Comparison of ENCODE assay signal across 8 mouse cellular contexts in the genomic region with DNA sequence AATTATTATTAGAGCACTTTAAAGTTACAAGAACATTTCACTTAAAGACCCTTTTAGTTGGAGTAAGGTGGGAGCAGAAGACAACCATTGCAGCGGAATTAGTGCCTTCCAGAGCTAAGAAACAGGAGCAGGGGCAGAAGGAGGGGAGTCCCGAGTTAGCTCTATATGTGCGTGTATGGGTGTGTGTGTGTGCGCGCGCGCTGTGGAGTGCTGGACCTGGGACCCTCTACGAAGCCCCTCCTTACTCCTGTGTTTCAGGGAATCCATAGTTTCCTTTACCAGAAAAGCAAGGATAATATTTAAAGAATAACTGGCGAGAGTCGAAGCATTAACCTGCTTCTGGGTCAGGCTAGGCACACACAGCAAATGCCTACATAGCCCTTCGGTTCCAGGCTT. TPM values are rescaled to one million over a fixed set of nuclear protein-coding genes. Genes with fewer than 3 reads are reported as not detected.
DNase-seq lines count a peak whose midpoint lies in the region; ATAC-seq and TF ChIP-seq lines count a peak whose summit lies in the region.

No protein-coding gene starts in this region.

- 10% methylated on average over 11 of the region's 11 CpGs for WGBS in spleen, adult 2 months
- 3% methylated on average over 11 of the region's 11 CpGs for WGBS in hindbrain, postnatal 0 days
- WGBS in neural tube, embryonic 13.5 days: 7% methylated on average over 11 of the region's 11 CpGs

- H3K36me3 ChIP-seq in spleen, adult 2 months (ENCODE audit: control insufficient read depth, insufficient read depth, low read length): no peaks in the 10 kb centered on the region
- H3K36me3 ChIP-seq in hindbrain, postnatal 0 days (ENCODE audit: insufficient read depth, low read length): no peaks in the 10 kb centered on the region
- peaks cover 19% of the 10 kb centered on the region for H3K36me3 ChIP-seq in neural tube, embryonic 13.5 days

- ATAC-seq in hindbrain, postnatal 0 days: peak; percentile 63
- ATAC-seq in neural tube, embryonic 13.5 days (ENCODE audit: low read depth): peak; percentile 74

- TF ChIP-seq CTCF in spleen, adult 2 months (IDR thresholded peaks at IDR 0.05; ENCODE audit: extremely low read depth, insufficient read depth, insufficient read length, insufficient replicate concordance): no peak
- TF ChIP-seq CTCF in hindbrain, postnatal 0 days (IDR thresholded peaks at IDR 0.05; ENCODE audit: low read depth): no peak

- H3K27ac ChIP-seq in spleen, adult 2 months (ENCODE audit: insufficient read depth, low read length): peak overlapping the region; percentile 90; the same call in 1 of the 2 replicates
- H3K27ac ChIP-seq in hindbrain, postnatal 0 days: peak overlapping the region; percentile 85
- H3K27ac ChIP-seq in neural tube, embryonic 13.5 days (replicated peaks): peak overlapping the region; percentile 92

- H3K9me3 ChIP-seq in hindbrain, postnatal 0 days (ENCODE audit: low read length): no peaks in the 10 kb centered on the region
- peaks cover 7% of the 10 kb centered on the region; the same call in 1 of the 2 replicates for H3K9me3 ChIP-seq in neural tube, embryonic 13.5 days

- no peak for TF ChIP-seq POLR2A in spleen, adult 2 months (IDR thresholded peaks at IDR 0.05; ENCODE audit: low read depth, low read length)

- H3K4me2 ChIP-seq in hindbrain, postnatal 0 days (ENCODE audit: low read depth, low read length): peak overlapping the region; percentile 79
- peak overlapping the region; percentile 84 for H3K4me2 ChIP-seq in neural tube, embryonic 13.5 days

- peaks cover 10% of the 10 kb centered on the region; the same call in 1 of the 2 replicates for H3K4me1 ChIP-seq in spleen, adult 2 months (ENCODE audit: control insufficient read depth, insufficient read depth, insufficient read length)
- H3K4me1 ChIP-seq in hindbrain, postnatal 0 days (ENCODE audit: insufficient read depth, low read length): peaks cover 15% of the 10 kb centered on the region; the same call in 1 of the 2 replicates
- peaks cover 37% of the 10 kb centered on the region for H3K4me1 ChIP-seq in neural tube, embryonic 13.5 days (replicated peaks)

- no peaks in the 10 kb centered on the region for H3K27me3 ChIP-seq in spleen, adult 2 months (ENCODE audit: control insufficient read depth, insufficient read depth, low read length)
- H3K27me3 ChIP-seq in hindbrain, postnatal 0 days (ENCODE audit: insufficient read depth, low read length): no peaks in the 10 kb centered on the region
- no peaks in the 10 kb centered on the region for H3K27me3 ChIP-seq in neural tube, embryonic 13.5 days

- DNase-seq in gastrocnemius, adult 18-20 months (ENCODE audit: low spot score): peak; percentile 7
- no peak for DNase-seq in gastrocnemius, postnatal 4 days (ENCODE audit: low spot score in 2 of 2)
- DNase-seq in spleen, adult 2 months (ENCODE audit: low read depth in 1 of 2, low spot score in 2 of 2): no peak
- no peak for DNase-seq in spleen, adult 18-20 months
- DNase-seq in hindbrain, postnatal 0 days (ENCODE audit: low spot score): no peak
- DNase-seq in layer of hippocampus, adult 8-10 months (ENCODE audit: low spot score in 2 of 2): no peak
- DNase-seq in ovary, postnatal 10 days (ENCODE audit: low spot score): no peak

- peak overlapping the region; percentile 97 for H3K4me3 ChIP-seq in spleen, adult 2 months (ENCODE audit: extremely low read depth, insufficient read depth, insufficient read length)
- H3K4me3 ChIP-seq in hindbrain, postnatal 0 days (ENCODE audit: low read length): peak overlapping the region; percentile 93
- peak overlapping the region; percentile 92 for H3K4me3 ChIP-seq in neural tube, embryonic 13.5 days

- peak overlapping the region; percentile 80 for H3K9ac ChIP-seq in hindbrain, postnatal 0 days (replicated peaks; ENCODE audit: low read length)
- H3K9ac ChIP-seq in neural tube, embryonic 13.5 days: peak overlapping the region; percentile 92

RNA-seq across cellular contexts. Expression of a gene that starts 0.6 kb away (rescaled TPM):
- 10 to 100 TPM; 23.2 to 26.7 TPM for total RNA-seq in gastrocnemius, adult 18-20 months (2021)
- total RNA-seq in gastrocnemius, postnatal 4 days (2021): 10 to 100 TPM; 20.9 to 23.8 TPM
- 6.7 and 8.5 TPM in 2 replicates for polyA plus RNA-seq in spleen, adult 2 months (2012; rRNA removed)
- 24.9 and 33.2 TPM in 2 replicates for total RNA-seq in hindbrain, postnatal 0 days (2014; rRNA removed)
- polyA plus RNA-seq in hindbrain, postnatal 0 days (2015; fragmentation: Nextera tagmentation; extraction: Ambion mirVana): 181 and 183 TPM in 2 replicates
- 167 and 182 TPM in 2 replicates for polyA plus RNA-seq in neural tube, embryonic 13.5 days (2015; fragmentation: Nextera tagmentation; extraction: Ambion mirVana)
- 10 to 100 TPM; 57.8 to 62.6 (median 60.6) TPM for total RNA-seq in layer of hippocampus, adult 8-10 months (2022)

RNA-seq across cellular contexts. Expression of a gene that starts 0.7 kb away (rescaled TPM):
- not detected for total RNA-seq in gastrocnemius, adult 18-20 months (2021)
- total RNA-seq in gastrocnemius, postnatal 4 days (2021): under 1 TPM in 1 of 2 experiments, not detected in 1; 0.32 TPM
- 0.12 TPM in 1 of 2 replicates, not detected in the other for polyA plus RNA-seq in spleen, adult 2 months (2012; rRNA removed)
- total RNA-seq in hindbrain, postnatal 0 days (2014; rRNA removed): not detected in 2 replicates
- 0.58 and 0.82 TPM in 2 replicates for polyA plus RNA-seq in hindbrain, postnatal 0 days (2015; fragmentation: Nextera tagmentation; extraction: Ambion mirVana)
- 0.66 and 0.74 TPM in 2 replicates for polyA plus RNA-seq in neural tube, embryonic 13.5 days (2015; fragmentation: Nextera tagmentation; extraction: Ambion mirVana)
- under 1 TPM in 1 of 4 experiments, not detected in 3; 0.39 TPM for total RNA-seq in layer of hippocampus, adult 8-10 months (2022)

RNA-seq across cellular contexts. Expression of a gene that starts 0.7 kb away (rescaled TPM):
- 1 to 10 TPM; 2.2 to 4.1 TPM for total RNA-seq in gastrocnemius, adult 18-20 months (2021)
- 1 to 10 TPM; 5.2 to 8.8 TPM for total RNA-seq in gastrocnemius, postnatal 4 days (2021)
- polyA plus RNA-seq in spleen, adult 2 months (2012; rRNA removed): 0.58 and 0.74 TPM in 2 replicates
- total RNA-seq in hindbrain, postnatal 0 days (2014; rRNA removed): 23.9 and 30.9 TPM in 2 replicates
- polyA plus RNA-seq in hindbrain, postnatal 0 days (2015; fragmentation: Nextera tagmentation; extraction: Ambion mirVana): 9.6 and 10.0 TPM in 2 replicates
- 13.1 and 14.9 TPM in 2 replicates for polyA plus RNA-seq in neural tube, embryonic 13.5 days (2015; fragmentation: Nextera tagmentation; extraction: Ambion mirVana)
- total RNA-seq in layer of hippocampus, adult 8-10 months (2022): 10 to 100 TPM; 31.7 to 52.8 (median 41.2) TPM
